In genomic region chr13:9113735-9114134, GRCm38 (mm10) we compare ENCODE assay signal across 21 mouse cellular contexts.
"Had no signal": no experiment of that assay in that cellular context is flagged by ENCODE, and none has a peak within 500 bp of the region (broad histone marks: within the 10 kb centered on the region; RNA-seq: fewer than 3 reads in every experiment).

No protein-coding gene starts in this region.

- H3K4me1 ChIP-seq: intestine, embryonic 15.5 days; neural tube, embryonic 12.5 days; neural tube, embryonic 15.5 days had no signal

- H3K27ac ChIP-seq: intestine, embryonic 15.5 days; kidney, postnatal 0 days; left cerebral cortex, adult 2 months; liver, embryonic 14.5 days; neural tube, embryonic 12.5 days; neural tube, embryonic 15.5 days had no signal

- H3K4me3 ChIP-seq: intestine, embryonic 15.5 days; left cerebral cortex, adult 2 months; neural tube, embryonic 12.5 days; neural tube, embryonic 15.5 days had no signal

- ATAC-seq: intestine, embryonic 15.5 days had no signal

- H3K27me3 ChIP-seq: intestine, embryonic 15.5 days; neural tube, embryonic 12.5 days; neural tube, embryonic 15.5 days had no signal

- H3K9me3 ChIP-seq: intestine, embryonic 15.5 days; neural tube, embryonic 12.5 days; neural tube, embryonic 15.5 days had no signal

- DNase-seq: kidney, adult 2 months; kidney, postnatal 25 days; layer of hippocampus, postnatal 36 days; lung, adult 18-20 months; lung, postnatal 14 days; lung, postnatal 4 days; midbrain, embryonic 14.5 days; right cerebral cortex, adult 18-20 months; right cerebral cortex, postnatal 14 days; right cerebral cortex, postnatal 4 days; spleen, adult 18-20 months; thymus, adult 2 months; thymus, postnatal 14 days; thymus, postnatal 4 days had no signal

- H3K9ac ChIP-seq: intestine, embryonic 15.5 days; liver, embryonic 14.5 days; neural tube, embryonic 12.5 days; neural tube, embryonic 15.5 days had no signal

- H3K4me2 ChIP-seq: intestine, embryonic 15.5 days; midbrain, embryonic 11.5 days; neural tube, embryonic 12.5 days; neural tube, embryonic 15.5 days had no signal

- H3K36me3 ChIP-seq: neural tube, embryonic 12.5 days; neural tube, embryonic 15.5 days had no signal
